Mouse (Mus musculus) heart, embryonic 13.5 days (tissue): ENCODE results near the gene Cpne2. TPM values are rescaled to one million over a fixed set of nuclear protein-coding genes. Genes with fewer than 3 reads are reported as not detected.

Source experiments
- ATAC-seq: fragments of 200-750 bp; cut with Nextera tagmentation; 2 replicates; pipeline ENCODE4 v1.8.0; 2017; ENCODE audit warnings: moderate TSS enrichment; ENCODE audit not compliant: insufficient number of reproducible peaks, low FRiP score, low TSS enrichment; ENCODE audit errors: extremely low read depth
- H3K27ac ChIP-seq: fragments of 300-500 bp; sonication (generic); replicated peaks from 2 replicates; pipeline ENCODE4 v1.5.1; 2015; ENCODE audit warnings: moderate library complexity, mild to moderate bottlenecking, inconsistent platforms
- H3K27me3 ChIP-seq: fragments of 300-500 bp; sonication (generic); replicated peaks from 2 replicates; pipeline ENCODE4 v1.6.1; 2015; ENCODE audit warnings: mild to moderate bottlenecking, inconsistent platforms
- H3K36me3 ChIP-seq: fragments of 300-500 bp; sonication (generic); 2 replicates; pipeline ENCODE4 v1.6.1; 2015; ENCODE audit warnings: mild to moderate bottlenecking, inconsistent platforms
- H3K4me1 ChIP-seq: fragments of 300-500 bp; sonication (generic); 2 replicates; pipeline ENCODE4 v1.6.1; 2015; ENCODE audit warnings: inconsistent platforms
- H3K4me2 ChIP-seq: fragments of 300-500 bp; sonication (generic); 2 replicates; pipeline ENCODE4 v1.6.1; 2015; ENCODE audit warnings: inconsistent platforms, mild to moderate bottlenecking, moderate library complexity
- H3K4me3 ChIP-seq: fragments of 300-500 bp; sonication (generic); 2 replicates; pipeline ENCODE4 v1.5.1; 2015; ENCODE audit warnings: moderate library complexity, mild to moderate bottlenecking, inconsistent platforms
- H3K9ac ChIP-seq: fragments of 300-500 bp; sonication (generic); 2 replicates; pipeline ENCODE4 v1.6.1; 2015; ENCODE audit warnings: inconsistent platforms, mild to moderate bottlenecking, moderate library complexity
- H3K9me3 ChIP-seq: fragments of 300-500 bp; sonication (generic); 2 replicates; pipeline ENCODE4 v1.6.1; 2016; ENCODE audit warnings: inconsistent platforms
- WGBS: fragments of 180-500 bp; shearing (Covaris S2); methylation state at CpG from one replicate; pipeline ENCODE4 v1.1.7; 2015; ENCODE audit warnings: mixed read lengths; 5-methylcytosine and 5-hydroxymethylcytosine counted together
- polyA plus RNA-seq: library from polyadenylated mRNA; unstranded; fragments of >200 nt; fragmentation: Nextera tagmentation; extraction: Ambion mirVana; gene quantifications from 2 replicates; pipeline ENCODE4 v1.2.1, GENCODE M21; 2015

Cpne2 gene
- polyA plus RNA-seq, 1 experiment from 2014 or later: 6.1 TPM

DNA sequence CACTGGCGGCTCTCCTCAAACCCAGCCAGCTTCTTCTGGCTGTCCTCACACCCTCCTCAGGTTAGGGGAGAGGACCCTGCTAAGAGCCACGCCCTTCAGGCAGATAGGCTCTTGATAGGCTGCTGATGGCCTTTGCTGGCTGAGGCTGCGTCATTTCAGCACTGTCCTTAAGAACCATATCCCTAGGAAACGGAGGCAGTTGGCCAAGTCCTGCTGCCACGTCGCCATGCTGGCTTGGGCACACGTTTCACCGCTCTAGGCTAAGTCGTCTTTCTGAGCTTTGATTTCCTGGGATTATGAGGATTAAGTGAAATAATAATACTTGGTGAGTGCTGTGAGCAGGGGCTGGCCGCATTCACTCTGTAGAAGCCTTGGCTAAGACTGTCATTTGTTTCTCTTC lies 14.5 kb upstream of the Cpne2 start:
- Histone ChIP-seq H3K36me3 (no peaks in the 10 kb centered on the region), H3K9ac (no peak overlapping the region), H3K9me3 (no peaks in the 10 kb centered on the region), H3K4me1 (no peaks in the 10 kb centered on the region; the same call in 1 of the 2 replicates), H3K4me2 (no peak overlapping the region), H3K27me3 (peaks cover 74% of the 10 kb centered on the region), H3K4me3 (no peak overlapping the region), H3K27ac (no peak overlapping the region)
- WGBS: 60% methylated on average over 10 of the region's 10 CpGs
- no peak for ATAC-seq

DNA sequence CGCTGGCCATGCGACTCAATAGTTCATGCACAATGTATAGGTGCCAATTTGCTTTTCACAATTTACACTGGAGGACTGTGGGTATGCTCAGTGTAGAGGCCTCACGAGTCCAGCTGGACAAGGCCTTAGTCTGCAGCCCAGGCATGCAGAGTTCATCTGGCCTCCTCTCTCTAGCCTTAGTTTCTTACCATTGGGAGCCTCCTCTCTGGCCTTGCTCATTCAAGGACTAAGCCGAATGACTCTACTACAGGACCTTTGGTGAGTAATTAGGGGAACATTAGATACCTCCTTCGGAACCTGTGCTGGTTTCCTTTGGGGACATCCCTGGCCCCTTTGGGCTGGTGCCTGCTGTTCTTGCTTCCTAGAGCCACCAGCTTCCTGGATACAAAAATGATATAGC lies 13.8 kb upstream of the Cpne2 start:
- no peak for ATAC-seq
- WGBS: 84% methylated on average over 5 of the region's 5 CpGs

DNA sequence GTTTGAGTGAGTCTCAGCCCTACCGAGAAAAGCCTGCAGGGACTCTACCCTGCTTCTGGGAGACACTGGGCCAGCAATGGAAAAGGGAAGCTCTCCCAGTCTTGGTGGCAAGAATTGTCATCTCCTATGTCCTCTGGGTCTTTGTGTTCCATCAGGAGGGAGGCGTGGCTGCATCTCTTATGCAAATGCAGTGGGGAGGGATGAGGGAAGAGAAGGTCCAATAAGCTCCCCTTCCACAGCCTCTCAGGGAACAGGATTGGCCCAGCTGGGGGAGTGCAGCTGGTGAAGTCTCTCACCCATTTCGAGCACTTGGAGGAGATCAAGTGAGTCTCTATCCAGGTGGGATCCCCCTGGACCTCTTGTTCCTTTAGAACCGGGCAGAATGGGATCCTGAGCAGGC lies 11.3 kb upstream of the Cpne2 start:
- H3K4me2 ChIP-seq: no peak overlapping the region
- no peaks in the 10 kb centered on the region; the same call in 1 of the 2 replicates for H3K4me1 ChIP-seq
- H3K27ac ChIP-seq: no peak overlapping the region
- 45% methylated on average over 4 of the region's 4 CpGs for WGBS
- no peak overlapping the region for H3K4me3 ChIP-seq
- no peaks in the 10 kb centered on the region for H3K36me3 ChIP-seq
- H3K9ac ChIP-seq: no peak overlapping the region
- H3K27me3 ChIP-seq: peaks cover 77% of the 10 kb centered on the region
- no peak for ATAC-seq
- no peaks in the 10 kb centered on the region for H3K9me3 ChIP-seq

More for the DNA sequence above, 13.8 kb upstream of the Cpne2 start:
- Histone ChIP-seq H3K27me3 (peaks cover 71% of the 10 kb centered on the region), H3K4me3 (no peak overlapping the region), H3K4me2 (no peak overlapping the region), H3K27ac (no peak overlapping the region), H3K9me3 (no peaks in the 10 kb centered on the region), H3K4me1 (no peaks in the 10 kb centered on the region; the same call in 1 of the 2 replicates), H3K36me3 (no peaks in the 10 kb centered on the region), H3K9ac (no peak overlapping the region)

DNA sequence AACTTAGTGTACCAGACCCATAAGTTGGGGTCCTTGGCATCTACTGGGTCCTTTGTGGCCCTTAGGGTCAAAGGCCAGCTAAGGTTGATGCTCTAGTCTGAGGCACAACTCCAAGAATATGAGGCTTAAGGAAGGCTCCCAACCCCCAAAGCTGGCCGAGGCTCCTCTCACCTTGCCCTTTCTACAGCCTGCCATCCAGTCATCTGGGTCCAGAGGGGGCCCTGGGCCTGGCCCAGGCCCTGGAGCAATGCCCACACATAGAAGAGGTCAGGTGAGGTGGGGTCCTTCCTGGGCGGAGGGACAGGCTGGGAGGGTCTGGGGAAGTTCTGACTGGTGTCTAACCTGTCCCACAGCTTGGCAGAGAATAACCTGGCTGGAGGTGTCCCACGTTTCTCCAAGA lies 10.3 kb upstream of the Cpne2 start:
- Histone ChIP-seq H3K4me3 (no peak overlapping the region), H3K27ac (no peak overlapping the region), H3K9me3 (no peaks in the 10 kb centered on the region), H3K36me3 (no peaks in the 10 kb centered on the region), H3K4me1 (no peaks in the 10 kb centered on the region; the same call in 1 of the 2 replicates), H3K4me2 (no peak overlapping the region), H3K27me3 (peaks cover 80% of the 10 kb centered on the region), H3K9ac (no peak overlapping the region)
- no peak for ATAC-seq
- WGBS: 64% methylated on average over 3 of the region's 3 CpGs

DNA sequence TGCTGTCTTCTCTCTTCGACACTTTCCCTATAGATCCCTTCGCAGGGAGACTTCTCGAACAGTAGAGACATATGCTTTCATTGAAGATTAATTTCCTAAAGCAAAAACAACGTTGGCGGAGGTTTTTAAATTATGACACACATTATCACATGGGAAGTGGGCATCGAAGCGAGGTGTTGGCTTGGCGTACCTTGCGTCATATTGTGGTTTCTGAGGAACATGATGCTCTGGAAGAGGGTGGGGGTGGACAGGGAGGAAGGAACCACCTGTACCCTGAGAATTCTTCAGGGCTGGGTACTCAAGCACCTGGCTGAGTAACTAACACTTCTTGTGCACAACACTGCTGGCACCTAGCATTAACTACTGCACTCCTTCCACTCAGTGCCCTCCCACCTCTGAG lies 8.2 kb upstream of the Cpne2 start:
- no peak for ATAC-seq
- no peaks in the 10 kb centered on the region for H3K36me3 ChIP-seq
- H3K27me3 ChIP-seq: peaks cover 65% of the 10 kb centered on the region
- no peak overlapping the region for H3K4me2 ChIP-seq
- no peaks in the 10 kb centered on the region; the same call in 1 of the 2 replicates for H3K4me1 ChIP-seq
- H3K27ac ChIP-seq: no peak overlapping the region
- H3K9me3 ChIP-seq: no peaks in the 10 kb centered on the region
- WGBS: 75% methylated on average over 9 of the region's 9 CpGs
- no peak overlapping the region for H3K4me3 ChIP-seq
- no peak overlapping the region for H3K9ac ChIP-seq

DNA sequence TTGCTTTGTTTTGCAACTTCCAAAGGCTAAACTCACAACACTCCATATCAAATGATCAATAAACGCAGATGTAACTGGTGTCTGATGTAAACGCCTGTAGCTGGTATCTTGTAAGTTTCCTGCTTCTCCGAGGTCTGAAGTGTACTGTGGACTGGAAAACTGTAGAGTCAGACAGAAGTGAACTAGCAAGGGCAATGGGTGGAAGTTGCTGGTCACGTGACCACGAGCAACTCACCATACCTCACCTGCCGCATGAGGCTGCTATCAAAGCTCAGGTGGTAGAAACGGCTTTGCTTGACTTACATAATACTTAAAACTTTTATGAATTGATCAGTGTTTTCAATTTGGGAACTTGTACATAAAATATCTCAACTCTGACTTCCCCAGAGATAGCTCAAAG lies 5.6 kb upstream of the Cpne2 start:
- peaks cover 66% of the 10 kb centered on the region for H3K27me3 ChIP-seq
- 74% methylated on average over 7 of the region's 7 CpGs for WGBS
- ATAC-seq: no peak

DNA sequence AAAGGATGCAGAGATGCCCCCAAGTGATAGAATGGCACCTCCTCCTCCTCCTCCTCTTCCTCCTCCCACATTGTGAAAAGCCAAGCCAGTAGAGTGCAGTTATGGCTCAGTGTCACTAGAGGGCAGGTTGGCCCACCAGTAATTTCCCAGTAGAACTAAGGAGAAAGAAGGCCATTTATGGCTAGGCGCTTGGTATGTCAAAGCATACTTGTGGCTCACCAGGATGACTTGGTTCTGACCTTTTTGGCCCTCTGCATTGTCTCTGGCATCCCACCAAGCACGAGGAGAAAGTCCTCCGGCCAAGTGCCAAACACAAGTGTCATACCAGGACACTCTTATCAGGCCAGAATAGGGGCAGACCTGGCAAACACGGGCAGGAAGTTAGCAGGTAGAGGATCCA lies 4.5 kb upstream of the Cpne2 start:
- no peaks in the 10 kb centered on the region for H3K36me3 ChIP-seq
- no peak overlapping the region for H3K4me2 ChIP-seq
- no peaks in the 10 kb centered on the region for H3K9me3 ChIP-seq
- H3K9ac ChIP-seq: no peak overlapping the region
- no peak overlapping the region for H3K27ac ChIP-seq
- H3K27me3 ChIP-seq: peaks cover 66% of the 10 kb centered on the region
- no peak overlapping the region for H3K4me3 ChIP-seq
- ATAC-seq: no peak
- 37% methylated on average over 4 of the region's 4 CpGs for WGBS
- peaks cover 10% of the 10 kb centered on the region for H3K4me1 ChIP-seq

More for the DNA sequence above, 5.6 kb upstream of the Cpne2 start:
- Histone ChIP-seq H3K9me3 (no peaks in the 10 kb centered on the region), H3K4me1 (peaks cover 4% of the 10 kb centered on the region), H3K36me3 (no peaks in the 10 kb centered on the region), H3K4me2 (no peak overlapping the region), H3K9ac (no peak overlapping the region), H3K27ac (no peak overlapping the region), H3K4me3 (no peak overlapping the region)

DNA sequence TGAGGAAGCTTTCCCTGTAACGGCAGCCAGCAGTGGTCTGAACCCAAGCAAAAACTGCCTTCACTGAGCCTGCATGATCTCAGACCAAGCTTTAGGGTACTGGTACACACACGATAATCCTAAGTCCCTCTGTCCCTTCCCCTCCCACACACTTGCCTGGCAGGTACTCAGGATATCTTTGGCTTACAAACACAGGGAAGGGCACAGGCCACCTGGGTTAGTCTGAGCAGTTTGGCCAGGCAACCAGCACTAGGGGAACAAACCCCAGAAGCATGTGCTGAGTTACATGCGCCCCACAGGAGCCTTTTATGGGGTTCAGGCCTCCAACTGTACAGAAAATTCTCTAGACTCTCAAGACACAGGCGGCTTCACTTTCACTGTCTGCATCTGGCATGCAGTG lies 2.9 kb upstream of the Cpne2 start:
- no peak for ATAC-seq
- Histone ChIP-seq H3K9me3 (no peaks in the 10 kb centered on the region), H3K27me3 (peaks cover 74% of the 10 kb centered on the region), H3K4me1 (peaks cover 26% of the 10 kb centered on the region), H3K4me2 (no peak overlapping the region), H3K9ac (no peak overlapping the region), H3K27ac (no peak overlapping the region), H3K36me3 (no peaks in the 10 kb centered on the region), H3K4me3 (no peak overlapping the region)
- WGBS: 53% methylated on average over 4 of the region's 4 CpGs

DNA sequence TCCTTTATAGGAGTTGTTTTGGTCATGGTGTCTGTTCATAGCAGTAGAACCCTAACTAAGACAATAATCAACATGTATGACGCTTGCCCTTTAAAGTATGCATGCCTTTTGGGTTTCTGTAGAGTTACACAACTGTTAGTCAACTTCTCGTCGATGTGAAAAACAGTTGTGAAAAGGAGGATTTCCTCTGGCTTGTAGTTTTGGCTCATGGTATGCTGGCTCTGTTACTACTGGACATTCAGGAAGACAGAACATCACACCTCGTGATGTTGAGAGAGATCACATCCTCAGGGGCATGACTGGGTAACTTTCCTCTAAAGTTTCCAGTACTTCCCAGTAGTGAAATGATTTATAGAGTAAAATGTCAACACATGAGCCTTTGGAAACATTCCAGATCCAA lies 2.1 kb upstream of the Cpne2 start:
- no peak for ATAC-seq
- Histone ChIP-seq H3K9me3 (no peaks in the 10 kb centered on the region), H3K9ac (no peak overlapping the region), H3K36me3 (no peaks in the 10 kb centered on the region), H3K4me3 (no peak overlapping the region), H3K4me2 (no peak overlapping the region), H3K27ac (no peak overlapping the region), H3K27me3 (peaks cover 74% of the 10 kb centered on the region), H3K4me1 (peaks cover 34% of the 10 kb centered on the region)
- 81% methylated on average over 4 of the region's 4 CpGs for WGBS

DNA sequence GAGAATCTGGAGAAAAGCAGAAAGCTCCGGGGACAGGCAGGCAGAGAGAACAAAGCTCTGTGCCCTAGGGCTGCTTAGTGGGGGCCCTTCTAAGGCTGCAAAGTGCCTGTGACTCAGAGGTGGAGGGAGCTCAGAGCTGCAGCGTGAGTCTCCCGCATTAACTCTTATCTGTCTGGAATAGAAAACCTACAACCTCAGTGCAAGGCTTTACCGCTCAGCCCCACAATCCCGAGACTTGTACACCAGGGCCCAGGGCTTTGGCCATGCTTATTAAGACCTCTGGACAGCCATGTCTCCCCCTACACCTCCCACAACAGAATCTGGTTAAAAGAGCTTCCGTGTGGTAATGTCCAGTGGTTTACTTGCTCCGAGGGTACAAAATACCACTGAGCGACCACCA lies 790 bp upstream of the Cpne2 start:
- Histone ChIP-seq H3K9ac (peak overlapping the region; percentile 86), H3K4me2 (peak overlapping the region; percentile 96), H3K36me3 (no peaks in the 10 kb centered on the region), H3K4me1 (peaks cover 34% of the 10 kb centered on the region), H3K9me3 (no peaks in the 10 kb centered on the region), H3K27ac (no peak overlapping the region), H3K27me3 (peaks cover 77% of the 10 kb centered on the region), H3K4me3 (peak overlapping the region; percentile 71)
- ATAC-seq: no peak
- WGBS: 5% methylated on average over 8 of the region's 8 CpGs

DNA sequence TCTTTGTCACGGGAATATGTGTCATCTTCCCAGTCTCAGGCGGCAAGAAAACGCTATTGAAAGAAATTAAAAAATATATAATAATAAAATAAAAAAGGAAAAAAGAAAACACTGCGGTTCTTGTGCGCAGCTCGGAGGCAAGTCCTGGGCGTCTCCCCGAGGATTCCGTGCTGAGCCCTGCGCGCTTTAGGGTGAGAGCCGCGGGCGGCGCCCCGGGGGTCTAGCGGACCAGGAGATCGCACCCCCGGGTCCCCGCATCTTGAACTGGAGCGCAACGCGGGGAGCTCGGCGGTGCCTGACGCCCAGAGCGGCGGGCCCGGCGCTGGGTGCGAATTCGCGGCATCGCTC lies 291 bp upstream of the Cpne2 start:
- no peaks in the 10 kb centered on the region for H3K9me3 ChIP-seq
- peak overlapping the region; percentile 71 for H3K4me3 ChIP-seq
- ATAC-seq: no peak
- H3K4me2 ChIP-seq: peak overlapping the region; percentile 96
- under 1% methylated on average over 34 of the region's 34 CpGs for WGBS
- peaks cover 34% of the 10 kb centered on the region for H3K4me1 ChIP-seq
- H3K27ac ChIP-seq: no peak overlapping the region
- no peaks in the 10 kb centered on the region for H3K36me3 ChIP-seq
- H3K9ac ChIP-seq: peak overlapping the region; percentile 86
- peaks cover 77% of the 10 kb centered on the region for H3K27me3 ChIP-seq

DNA sequence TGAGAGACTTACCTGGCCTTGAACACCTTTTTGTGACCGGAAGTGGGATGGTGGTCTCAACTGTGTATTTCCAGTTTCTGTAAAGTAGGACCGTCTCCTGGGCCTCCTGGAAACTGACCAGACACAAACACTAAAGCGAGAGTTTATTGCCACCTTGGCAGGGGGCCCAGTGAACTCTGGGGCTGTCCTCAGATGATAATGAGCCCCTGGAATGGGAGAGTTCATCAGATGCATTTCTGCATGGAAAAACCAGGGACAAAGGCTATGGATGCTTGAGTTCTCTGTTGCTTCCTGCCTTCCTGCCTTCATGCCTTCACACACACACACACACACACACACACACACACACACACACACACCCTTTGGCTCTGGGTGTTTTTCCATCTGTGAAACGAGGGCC lies 1.8 kb downstream of the Cpne2 start:
- H3K27ac ChIP-seq: no peak overlapping the region
- H3K36me3 ChIP-seq: no peaks in the 10 kb centered on the region
- no peak overlapping the region for H3K4me3 ChIP-seq
- H3K9me3 ChIP-seq: no peaks in the 10 kb centered on the region
- no peak overlapping the region for H3K4me2 ChIP-seq
- 32% methylated on average over 4 of the region's 4 CpGs for WGBS
- peaks cover 34% of the 10 kb centered on the region for H3K4me1 ChIP-seq
- H3K9ac ChIP-seq: no peak overlapping the region
- no peak for ATAC-seq
- H3K27me3 ChIP-seq: peaks cover 75% of the 10 kb centered on the region
